Mouse (Mus musculus): ENCODE measurements around the gene Teddm2. TPM values are rescaled to one million over a fixed set of nuclear protein-coding genes. Genes with fewer than 3 reads are reported as not detected.

The Teddm2 gene
- polyA plus RNA-seq (2014; fragmentation: Illumina TruSeq; extraction: RNeasy Lipid Tissue Mini Kit (QIAGEN cat#74804); ENCODE audit: insufficient read depth, low read depth, low replicate concordance) = 0.19 TPM

DNA sequence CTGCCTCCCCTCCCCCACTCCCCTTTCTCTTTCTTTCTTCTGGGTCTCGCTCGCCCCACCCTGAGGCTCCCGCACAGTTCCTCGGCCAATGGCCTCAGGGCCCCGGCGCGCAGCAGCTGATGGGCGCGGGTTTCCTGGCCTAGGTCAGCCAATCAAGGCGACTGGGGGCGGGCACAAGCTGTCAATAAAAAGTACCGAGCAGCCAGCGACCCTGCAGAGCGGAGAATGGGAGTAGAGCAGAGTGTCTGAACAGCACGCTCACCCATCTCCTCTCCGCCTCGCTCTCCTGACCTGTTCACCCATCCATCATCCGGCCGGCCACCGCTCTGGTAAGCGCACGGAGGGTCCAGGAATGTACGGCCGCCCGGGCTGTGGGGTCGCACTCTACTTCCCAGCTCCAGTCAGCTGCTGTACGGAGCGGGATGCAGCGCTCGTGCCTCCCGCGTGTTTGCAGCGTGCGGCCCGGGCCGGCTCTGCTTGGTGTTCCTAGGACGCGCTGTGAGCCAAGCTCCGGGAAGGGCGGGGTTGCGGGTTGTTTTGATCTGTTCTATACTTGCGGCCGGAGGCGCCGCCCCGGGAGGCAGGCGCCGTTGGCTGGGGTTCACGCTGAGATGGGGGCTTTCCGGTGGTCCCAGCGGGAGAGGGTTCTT lies at the start of gene Teddm2, which contains the start of gene Glul:
Gene Teddm2 (minus strand): TSS at position 498 of the 650 bp plus-strand sequence.
Gene Glul (plus strand): TSS at position 214 of the 650 bp plus-strand sequence.

GRCm38 (mm10) chr1:153891442-153891841 lies 8.6 kb downstream of the Teddm2 start, which contains the start of gene Teddm1a:
Gene Teddm1a (plus strand): TSS chr1:153891742.

GRCm38 (mm10) chr1:153874045-153874444 lies 26.0 kb downstream of the Teddm2 start, which contains the start of gene Teddm1b:
Gene Teddm1b (plus strand): TSS chr1:153874345.

DNA sequence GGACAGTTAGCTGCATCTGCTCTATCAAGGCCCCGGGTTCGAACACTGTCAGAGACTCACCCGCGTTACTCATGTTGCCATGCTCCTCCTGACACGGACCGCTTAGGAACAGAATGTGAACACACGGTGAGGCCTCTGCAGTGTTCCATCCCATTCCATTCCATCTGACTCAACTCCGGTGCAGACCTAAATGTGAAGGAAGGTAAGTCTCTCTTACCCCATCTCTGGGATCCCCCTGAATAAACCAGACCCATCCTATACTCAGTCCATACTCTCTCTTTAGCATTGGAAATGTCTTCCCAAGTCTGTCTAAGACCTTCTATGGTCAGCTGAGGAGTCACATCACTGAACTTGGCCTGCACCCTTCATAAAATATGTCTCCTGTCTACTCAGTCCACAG lies 56.0 kb downstream of the Teddm2 start, which contains the start of gene Rgsl1:
Gene Rgsl1 (minus strand): TSS at position 101 of the 400 bp plus-strand sequence.

Other genes with a start within 250 kb of the Teddm2 start
- gene Rgs8, start 247.2 kb downstream of the Teddm2 start, polyA plus RNA-seq (2014; fragmentation: Illumina TruSeq; extraction: RNeasy Lipid Tissue Mini Kit (QIAGEN cat#74804); ENCODE audit: insufficient read depth, low read depth, low replicate concordance) = not detected
- 1.0 TPM for gene Rgs16, start 159.9 kb downstream of the Teddm2 start, polyA plus RNA-seq (2014; fragmentation: Illumina TruSeq; extraction: RNeasy Lipid Tissue Mini Kit (QIAGEN cat#74804); ENCODE audit: insufficient read depth, low read depth, low replicate concordance)
- 10.2 TPM for gene Rnasel, start 150.8 kb downstream of the Teddm2 start, polyA plus RNA-seq (2014; fragmentation: Illumina TruSeq; extraction: RNeasy Lipid Tissue Mini Kit (QIAGEN cat#74804); ENCODE audit: insufficient read depth, low read depth, low replicate concordance)
- gene Rgsl1, start 56.1 kb downstream of the Teddm2 start, polyA plus RNA-seq (2014; fragmentation: Illumina TruSeq; extraction: RNeasy Lipid Tissue Mini Kit (QIAGEN cat#74804); ENCODE audit: insufficient read depth, low read depth, low replicate concordance) = not detected
- gene Teddm1b, start 25.9 kb downstream of the Teddm2 start, polyA plus RNA-seq (2014; fragmentation: Illumina TruSeq; extraction: RNeasy Lipid Tissue Mini Kit (QIAGEN cat#74804); ENCODE audit: insufficient read depth, low read depth, low replicate concordance) = not detected
- gene Teddm1a, start 8.5 kb downstream of the Teddm2 start, polyA plus RNA-seq (2014; fragmentation: Illumina TruSeq; extraction: RNeasy Lipid Tissue Mini Kit (QIAGEN cat#74804); ENCODE audit: insufficient read depth, low read depth, low replicate concordance) = not detected
- 176 TPM for gene Glul, start 284 bp downstream of the Teddm2 start, polyA plus RNA-seq (2014; fragmentation: Illumina TruSeq; extraction: RNeasy Lipid Tissue Mini Kit (QIAGEN cat#74804); ENCODE audit: insufficient read depth, low read depth, low replicate concordance)

Measured in lung, adult 10 weeks (tissue).